ENCODE assay signal across 15 mouse cellular contexts in genomic region chr12:78133341-78133740, GRCm38 (mm10).
DNase-seq lines count a peak whose midpoint lies in the region; ATAC-seq lines count a peak whose summit lies in the region.
"Had no signal": no experiment of that assay in that cellular context is flagged by ENCODE, and none has a peak within 500 bp of the region (broad histone marks: within the 10 kb centered on the region; RNA-seq: fewer than 3 reads in every experiment).

No protein-coding gene starts in this region.

- 49% methylated on average over 9 of the region's 9 CpGs for WGBS in heart, embryonic 11.5 days (ENCODE audit: insufficient replicate concordance)
- 67% methylated on average over 9 of the region's 9 CpGs for WGBS in liver, embryonic 11.5 days

- no peak overlapping the region for H3K27ac ChIP-seq in heart, embryonic 11.5 days (ENCODE audit: low read depth, low read length)
- no peak overlapping the region for H3K27ac ChIP-seq in liver, embryonic 11.5 days (ENCODE audit: low read depth, low read length)
- H3K27ac ChIP-seq: forebrain, embryonic 12.5 days; limb, embryonic 13.5 days; stomach, embryonic 15.5 days had no signal

- H3K4me3 ChIP-seq in heart, embryonic 11.5 days (ENCODE audit: low read depth, low read length) = no peak overlapping the region
- H3K4me3 ChIP-seq in liver, embryonic 11.5 days (ENCODE audit: low read depth, low read length) = no peak overlapping the region
- H3K4me3 ChIP-seq: forebrain, embryonic 12.5 days; limb, embryonic 13.5 days; stomach, embryonic 15.5 days had no signal

- peak overlapping the region; percentile 34; the same call in 1 of the 2 replicates for H3K4me2 ChIP-seq in heart, embryonic 11.5 days
- no peak overlapping the region for H3K4me2 ChIP-seq in liver, embryonic 11.5 days
- H3K4me2 ChIP-seq: forebrain, embryonic 12.5 days; limb, embryonic 13.5 days; stomach, embryonic 15.5 days had no signal

- no peak for ATAC-seq in heart, embryonic 11.5 days (replicated peaks; ENCODE audit: insufficient number of reproducible peaks, low FRiP score, low TSS enrichment)
- no peak for ATAC-seq in liver, embryonic 11.5 days (replicated peaks; ENCODE audit: low FRiP score)
- ATAC-seq: inflammation-experienced regulatory T-cells, adult 6 months; lung, postnatal 0 days had no signal

- no peaks in the 10 kb centered on the region for H3K27me3 ChIP-seq in heart, embryonic 11.5 days (ENCODE audit: control insufficient read depth, insufficient read depth, low read length)
- no peaks in the 10 kb centered on the region for H3K27me3 ChIP-seq in liver, embryonic 11.5 days (replicated peaks; ENCODE audit: control insufficient read depth, insufficient read depth, low read length)
- H3K27me3 ChIP-seq: forebrain, embryonic 12.5 days; limb, embryonic 13.5 days; stomach, embryonic 15.5 days had no signal

- H3K9ac ChIP-seq in heart, embryonic 11.5 days (ENCODE audit: low read depth, low read length) = no peak overlapping the region
- no peak overlapping the region for H3K9ac ChIP-seq in liver, embryonic 11.5 days (ENCODE audit: low read depth, low read length)
- H3K9ac ChIP-seq: forebrain, embryonic 12.5 days; limb, embryonic 13.5 days; stomach, embryonic 15.5 days had no signal

- no peaks in the 10 kb centered on the region for H3K36me3 ChIP-seq in heart, embryonic 11.5 days (ENCODE audit: control insufficient read depth, insufficient read depth, low read length)
- no peaks in the 10 kb centered on the region for H3K36me3 ChIP-seq in liver, embryonic 11.5 days (ENCODE audit: control insufficient read depth, insufficient read depth, low read length)
- H3K36me3 ChIP-seq: forebrain, embryonic 12.5 days; limb, embryonic 13.5 days; stomach, embryonic 15.5 days had no signal

- peaks cover 17% of the 10 kb centered on the region; the same call in 1 of the 2 replicates for H3K4me1 ChIP-seq in heart, embryonic 11.5 days (ENCODE audit: control insufficient read depth, insufficient read depth, low read length)
- no peaks in the 10 kb centered on the region for H3K4me1 ChIP-seq in liver, embryonic 11.5 days (replicated peaks; ENCODE audit: control insufficient read depth, insufficient read depth, low read length)
- H3K4me1 ChIP-seq: forebrain, embryonic 12.5 days; limb, embryonic 13.5 days had no signal

- peak; percentile 3 to 32 for DNase-seq in frontal cortex, adult 2 months (ENCODE audit: extremely low spot score in 1 of 2, low spot score in 1 of 2)
- no peak for DNase-seq in frontal cortex, postnatal 14 days (ENCODE audit: low spot score in 2 of 2)
- peak; percentile 42 for DNase-seq in right cerebral cortex, adult 18-20 months
- no peak for DNase-seq in right cerebral cortex, postnatal 4 days
- DNase-seq in retina, postnatal 7 days (ENCODE audit: low read depth, low spot score) = peak; percentile 11
- no peak for DNase-seq in liver, embryonic 11.5 days (ENCODE audit: low spot score)
- no peak for DNase-seq in thymus, postnatal 0 days (ENCODE audit: low spot score)
- DNase-seq: adrenal gland, postnatal 14 days; midbrain, embryonic 14.5 days had no signal

- no peaks in the 10 kb centered on the region for H3K9me3 ChIP-seq in heart, embryonic 11.5 days (replicated peaks; ENCODE audit: control insufficient read depth, low read length)
- no peaks in the 10 kb centered on the region for H3K9me3 ChIP-seq in liver, embryonic 11.5 days (ENCODE audit: control insufficient read depth, low read length)
- H3K9me3 ChIP-seq: forebrain, embryonic 12.5 days; limb, embryonic 13.5 days; stomach, embryonic 15.5 days had no signal

Comparison
In these comparisons a context has a peak if more than half of its experiments do, and no peak if none do; other contexts are left out.
1. DNase-seq: peak in frontal cortex, adult 2 months (2 of 2), right cerebral cortex, adult 18-20 months (single experiment) and retina, postnatal 7 days (single experiment); none in frontal cortex, postnatal 14 days (0 of 2), right cerebral cortex, postnatal 4 days (single experiment), liver, embryonic 11.5 days (single experiment) and thymus, postnatal 0 days (single experiment).